Comparison of ENCODE assay signal across 9 mouse cellular contexts in genomic region chr5:123470784-123471400, GRCm38 (mm10). TPM values are rescaled to one million over a fixed set of nuclear protein-coding genes. Genes with fewer than 3 reads are reported as not detected.
A peak's percentile ranks its signal among the peaks of the same experiment; 100 is the strongest.
DNase-seq lines count a peak whose midpoint lies in the region; ATAC-seq and TF ChIP-seq lines count a peak whose summit lies in the region.
"Had no signal": no experiment of that assay in that cellular context is flagged by ENCODE, and none has a peak within 500 bp of the region (broad histone marks: within the 10 kb centered on the region; RNA-seq: fewer than 3 reads in every experiment).

No protein-coding gene starts in this region.

- peak overlapping the region; percentile 18; the same call in 1 of the 2 replicates for H3K4me3 ChIP-seq in lung, embryonic 16.5 days (ENCODE audit: low read length)
- no peak overlapping the region for H3K4me3 ChIP-seq in intestine, postnatal 0 days (ENCODE audit: low read depth, low read length)
- no peak overlapping the region for H3K4me3 ChIP-seq in neural tube, embryonic 15.5 days (replicated peaks)
- H3K4me3 ChIP-seq: erythroblast, embryonic 14.5 days had no signal

- no peak for TF ChIP-seq CTCF in intestine, postnatal 0 days (IDR thresholded peaks at IDR 0.05; ENCODE audit: low read depth)

- no peak overlapping the region for H3K27ac ChIP-seq in lung, embryonic 16.5 days (ENCODE audit: low read length)
- H3K27ac ChIP-seq in intestine, postnatal 0 days (ENCODE audit: low read depth, low read length): no peak overlapping the region
- H3K27ac ChIP-seq in neural tube, embryonic 15.5 days (replicated peaks): no peak overlapping the region

- no peaks in the 10 kb centered on the region for H3K4me1 ChIP-seq in lung, embryonic 16.5 days (replicated peaks; ENCODE audit: control insufficient read depth, insufficient read depth, low read length)
- H3K4me1 ChIP-seq in intestine, postnatal 0 days (replicated peaks; ENCODE audit: control insufficient read depth, insufficient read depth, low read length): no peaks in the 10 kb centered on the region
- H3K4me1 ChIP-seq in neural tube, embryonic 15.5 days: no peaks in the 10 kb centered on the region

- no peak for DNase-seq in lung, postnatal 36 days
- DNase-seq in embryo, embryonic 10 days (ENCODE audit: low spot score): peak; percentile 16
- DNase-seq in ovary, postnatal 10 days (ENCODE audit: low spot score): no peak
- DNase-seq in c-Kit-positive CD71-positive TER-119-positive erythroid progenitor cells, embryonic 14.5 days (ENCODE audit: low spot score): no peak
- no peak for DNase-seq in adrenal gland, adult (ENCODE audit: inconsistent age in 2 of 2, low spot score in 1 of 2)

- H3K27me3 ChIP-seq in lung, embryonic 16.5 days (ENCODE audit: control insufficient read depth, insufficient read depth, low read depth, low read length): no peaks in the 10 kb centered on the region
- H3K27me3 ChIP-seq in intestine, postnatal 0 days (replicated peaks; ENCODE audit: control insufficient read depth, insufficient read depth, low read length): no peaks in the 10 kb centered on the region
- H3K27me3 ChIP-seq in neural tube, embryonic 15.5 days (replicated peaks): no peaks in the 10 kb centered on the region

- H3K4me2 ChIP-seq in lung, embryonic 16.5 days (ENCODE audit: low read depth, low read length): peak overlapping the region; percentile 49
- peak overlapping the region; percentile 49 for H3K4me2 ChIP-seq in intestine, postnatal 0 days (replicated peaks; ENCODE audit: low read depth)
- H3K4me2 ChIP-seq in neural tube, embryonic 15.5 days: peak overlapping the region; percentile 36

- no peak overlapping the region; the same call in 1 of the 2 replicates for H3K9ac ChIP-seq in lung, embryonic 16.5 days (ENCODE audit: low read length)
- H3K9ac ChIP-seq in intestine, postnatal 0 days (ENCODE audit: low read depth, low read length): no peak overlapping the region
- H3K9ac ChIP-seq in neural tube, embryonic 15.5 days (replicated peaks): no peak overlapping the region

- H3K36me3 ChIP-seq in lung, embryonic 16.5 days (ENCODE audit: control insufficient read depth, insufficient read depth, low read length): no peaks in the 10 kb centered on the region
- no peaks in the 10 kb centered on the region for H3K36me3 ChIP-seq in intestine, postnatal 0 days (ENCODE audit: control insufficient read depth, insufficient read depth)
- H3K36me3 ChIP-seq in neural tube, embryonic 15.5 days: no peaks in the 10 kb centered on the region

- H3K9me3 ChIP-seq in lung, embryonic 16.5 days (ENCODE audit: control insufficient read depth, low read length): no peaks in the 10 kb centered on the region
- H3K9me3 ChIP-seq in intestine, postnatal 0 days (ENCODE audit: control insufficient read depth): no peaks in the 10 kb centered on the region
- no peaks in the 10 kb centered on the region for H3K9me3 ChIP-seq in neural tube, embryonic 15.5 days (replicated peaks)

- ATAC-seq in lung, embryonic 16.5 days (ENCODE audit: low read depth): no peak
- no peak for ATAC-seq in intestine, postnatal 0 days
- ATAC-seq in neural tube, embryonic 15.5 days (ENCODE audit: low FRiP score): no peak

- WGBS in lung, embryonic 16.5 days: 5% methylated on average over 10 of the region's 10 CpGs
- WGBS in intestine, postnatal 0 days: 16% methylated on average over 10 of the region's 10 CpGs
- whole genome bisulfite sequencing in neural tube, embryonic 15.5 days: 61% methylated on average over 10 of the region's 10 CpGs

RNA-seq across cellular contexts. Expression of gene Lrrc43, which starts 18.2 kb away (rescaled TPM):
- polyA plus RNA-seq in lung, embryonic 16.5 days (2015; fragmentation: Nextera tagmentation; extraction: Ambion mirVana): 1.5 and 1.7 TPM in 2 replicates
- polyA plus RNA-seq in intestine, postnatal 0 days (2015; fragmentation: Nextera tagmentation; extraction: Ambion mirVana): not detected in 2 replicates
- 0.55 and 0.66 TPM in 2 replicates for polyA plus RNA-seq in neural tube, embryonic 15.5 days (2015; fragmentation: Nextera tagmentation; extraction: Ambion mirVana)
- polyA plus RNA-seq: erythroblast, embryonic 14.5 days had no signal

RNA-seq across cellular contexts. Expression of gene Il31, which starts 18.4 kb away (rescaled TPM):
- polyA plus RNA-seq in lung, embryonic 16.5 days (2015; fragmentation: Nextera tagmentation; extraction: Ambion mirVana): not detected in 2 replicates
- polyA plus RNA-seq in intestine, postnatal 0 days (2015; fragmentation: Nextera tagmentation; extraction: Ambion mirVana): not detected in 2 replicates
- polyA plus RNA-seq in neural tube, embryonic 15.5 days (2015; fragmentation: Nextera tagmentation; extraction: Ambion mirVana): not detected in 2 replicates
- polyA plus RNA-seq: erythroblast, embryonic 14.5 days had no signal

RNA-seq across cellular contexts. Expression of gene B3gnt4, which starts 39.4 kb away (rescaled TPM):
- polyA plus RNA-seq in lung, embryonic 16.5 days (2015; fragmentation: Nextera tagmentation; extraction: Ambion mirVana): 0.84 and 0.99 TPM in 2 replicates
- polyA plus RNA-seq in intestine, postnatal 0 days (2015; fragmentation: Nextera tagmentation; extraction: Ambion mirVana): 0.20 TPM in 1 of 2 replicates, not detected in the other
- polyA plus RNA-seq in neural tube, embryonic 15.5 days (2015; fragmentation: Nextera tagmentation; extraction: Ambion mirVana): 1.0 and 1.1 TPM in 2 replicates
- polyA plus RNA-seq: erythroblast, embryonic 14.5 days had no signal

RNA-seq across cellular contexts. Expression of gene Diablo, which starts 53.1 kb away (rescaled TPM):
- 104 and 113 TPM in 2 replicates for polyA plus RNA-seq in lung, embryonic 16.5 days (2015; fragmentation: Nextera tagmentation; extraction: Ambion mirVana)
- polyA plus RNA-seq in intestine, postnatal 0 days (2015; fragmentation: Nextera tagmentation; extraction: Ambion mirVana): 52.9 and 57.0 TPM in 2 replicates
- 104 and 108 TPM in 2 replicates for polyA plus RNA-seq in neural tube, embryonic 15.5 days (2015; fragmentation: Nextera tagmentation; extraction: Ambion mirVana)

RNA-seq across cellular contexts. Expression of gene Gm49027, which starts 54.4 kb away (rescaled TPM):
- polyA plus RNA-seq in lung, embryonic 16.5 days (2015; fragmentation: Nextera tagmentation; extraction: Ambion mirVana): 0.59 and 0.91 TPM in 2 replicates
- polyA plus RNA-seq in intestine, postnatal 0 days (2015; fragmentation: Nextera tagmentation; extraction: Ambion mirVana): 9.6 and 10.5 TPM in 2 replicates
- polyA plus RNA-seq in neural tube, embryonic 15.5 days (2015; fragmentation: Nextera tagmentation; extraction: Ambion mirVana): 8.3 and 8.9 TPM in 2 replicates
- polyA plus RNA-seq: erythroblast, embryonic 14.5 days had no signal
